Mouse (Mus musculus) MN1 (cell line): ENCODE results near the gene Spcs3.

Experiments
- DNase-seq: peaks from one replicate; pipeline ENCODE4 v3.0.0-alpha.2; 2016; ENCODE audit warnings: low spot score

Gene Spcs3

DNA sequence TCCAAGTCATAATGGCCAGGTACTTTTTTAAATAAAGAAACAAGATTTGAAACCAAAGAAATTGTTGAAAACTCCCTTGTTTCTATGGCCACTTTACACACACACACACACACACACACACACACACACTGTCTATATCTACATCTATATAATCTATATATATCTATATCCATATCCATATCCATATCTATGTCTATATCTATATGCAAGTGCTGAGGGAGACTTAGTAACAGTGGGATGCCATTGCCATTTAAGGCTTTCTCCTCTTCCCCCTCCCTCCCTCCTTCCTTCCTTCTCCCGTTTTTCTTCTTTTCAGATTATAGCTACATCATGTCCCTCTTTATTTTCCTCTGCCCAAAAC, 21.7 kb downstream of the Spcs3 start:
- DNase-seq = no peak

- DNase-seq = peak; percentile 84
Observed at GRCm38 (mm10) chr8:54507428-54508095, 22.2 kb downstream of the Spcs3 start.

- no peak for DNase-seq
Observed at GRCm38 (mm10) chr8:54505060-54505459, 24.7 kb downstream of the Spcs3 start.

GRCm38 (mm10) chr8:54503104-54503503, 26.7 kb downstream of the Spcs3 start:
- no peak for DNase-seq

DNA sequence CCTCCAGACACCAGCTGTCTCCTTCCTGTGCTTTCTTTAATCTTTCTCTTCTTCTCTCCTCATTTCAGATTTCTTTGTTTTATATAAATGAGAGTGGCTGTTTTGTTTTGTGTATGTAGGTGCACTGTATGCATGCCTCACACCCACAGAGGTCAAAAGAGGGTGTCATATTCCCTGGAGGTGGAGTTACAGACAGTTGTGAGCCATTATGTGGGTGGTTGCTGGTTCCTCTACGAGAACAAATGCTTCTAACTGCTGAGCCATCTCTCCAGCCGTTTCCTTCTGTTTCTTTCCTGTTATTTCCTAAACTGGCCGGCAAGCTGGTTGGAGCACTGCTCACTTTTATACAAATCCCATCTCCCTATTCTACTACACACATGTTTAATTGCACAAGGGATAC, 35.9 kb downstream of the Spcs3 start:
- no peak for DNase-seq

DNA sequence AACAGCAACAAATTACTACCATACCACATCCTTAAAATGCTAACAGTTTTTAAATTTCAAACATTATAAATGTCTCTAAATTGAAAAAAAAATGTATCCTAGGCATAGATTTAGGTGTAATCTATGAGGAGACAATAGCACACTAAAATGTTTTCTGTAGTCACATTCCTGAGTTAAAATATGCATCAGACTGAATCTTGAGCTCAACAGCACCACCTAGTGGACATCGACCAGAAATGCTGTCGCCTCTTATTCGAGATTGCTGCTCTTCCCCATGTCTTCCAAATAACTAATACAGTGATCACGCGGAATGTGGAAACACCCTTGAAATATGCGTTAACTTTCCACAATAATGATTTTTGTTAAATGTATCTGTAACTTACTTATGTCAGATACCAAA, 36.7 kb downstream of the Spcs3 start:
- peak; percentile 77 for DNase-seq

DNA sequence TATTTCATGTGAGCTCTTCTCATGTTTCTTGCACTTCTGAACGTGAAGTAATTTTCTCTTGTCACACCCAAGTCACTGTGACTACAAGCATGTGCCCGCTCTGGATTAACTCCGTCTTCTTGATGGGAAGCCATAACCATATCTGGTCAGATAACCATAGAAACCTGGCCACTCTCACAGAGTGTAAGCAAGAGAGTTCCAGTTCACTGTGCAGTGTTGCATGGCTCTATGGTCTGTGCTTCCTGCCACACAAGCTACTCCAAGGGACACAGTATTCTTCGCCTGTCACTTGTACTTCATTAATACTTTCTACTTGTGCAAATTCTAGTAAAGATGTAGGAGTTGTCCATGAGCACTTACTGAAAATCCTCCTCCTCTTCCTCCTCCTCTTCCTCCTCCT, 37.9 kb downstream of the Spcs3 start:
- no peak for DNase-seq

DNA sequence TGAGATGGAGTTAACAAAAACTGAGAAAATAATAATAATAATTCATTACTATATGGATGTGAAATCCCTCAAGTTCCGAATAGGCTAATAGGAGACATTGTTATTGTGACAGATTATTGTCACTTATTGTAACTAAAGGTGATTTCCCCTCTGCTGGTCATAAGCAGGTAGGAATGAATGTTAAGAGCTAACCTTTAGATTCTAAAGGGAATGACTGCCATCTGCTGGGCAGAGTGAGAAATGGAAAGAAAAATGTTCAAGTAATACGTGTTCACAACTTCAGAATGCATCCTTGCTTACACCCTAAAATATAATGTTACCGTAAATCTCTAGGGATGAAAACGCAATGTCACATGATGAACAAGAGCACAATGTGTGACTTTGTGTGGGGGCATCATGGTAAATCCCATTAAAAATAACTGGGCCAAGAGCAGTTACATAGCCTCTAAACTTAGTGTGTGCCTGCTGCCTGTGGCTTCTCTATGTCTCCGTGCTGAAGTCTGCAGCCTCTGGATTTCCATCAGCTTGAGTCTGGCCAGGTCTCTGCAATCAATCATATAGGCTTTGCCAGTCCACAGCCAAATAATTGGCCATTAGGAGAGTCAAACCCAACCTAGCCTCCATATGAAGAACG, 38.6 kb downstream of the Spcs3 start:
- peak; percentile 78 for DNase-seq

DNA sequence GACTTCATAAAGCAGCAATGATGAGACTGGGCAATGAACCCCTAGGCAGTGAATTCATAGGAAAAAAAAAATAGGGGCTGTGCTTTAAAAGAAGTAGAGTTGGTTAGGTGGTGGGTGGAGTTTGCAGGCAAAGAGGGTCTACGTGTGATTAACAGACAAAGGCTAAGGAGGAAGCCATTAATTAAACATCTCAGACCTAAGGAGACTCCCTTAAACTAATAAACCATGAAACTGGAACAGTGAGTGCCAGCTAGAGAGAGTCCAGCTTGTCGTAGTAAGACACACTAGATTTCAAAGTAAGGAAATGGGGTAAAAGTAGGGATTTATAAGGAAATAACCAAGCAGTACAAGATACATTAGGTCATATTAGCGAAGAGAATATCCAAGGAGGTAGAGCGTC, 41.4 kb downstream of the Spcs3 start:
- DNase-seq = no peak

DNA sequence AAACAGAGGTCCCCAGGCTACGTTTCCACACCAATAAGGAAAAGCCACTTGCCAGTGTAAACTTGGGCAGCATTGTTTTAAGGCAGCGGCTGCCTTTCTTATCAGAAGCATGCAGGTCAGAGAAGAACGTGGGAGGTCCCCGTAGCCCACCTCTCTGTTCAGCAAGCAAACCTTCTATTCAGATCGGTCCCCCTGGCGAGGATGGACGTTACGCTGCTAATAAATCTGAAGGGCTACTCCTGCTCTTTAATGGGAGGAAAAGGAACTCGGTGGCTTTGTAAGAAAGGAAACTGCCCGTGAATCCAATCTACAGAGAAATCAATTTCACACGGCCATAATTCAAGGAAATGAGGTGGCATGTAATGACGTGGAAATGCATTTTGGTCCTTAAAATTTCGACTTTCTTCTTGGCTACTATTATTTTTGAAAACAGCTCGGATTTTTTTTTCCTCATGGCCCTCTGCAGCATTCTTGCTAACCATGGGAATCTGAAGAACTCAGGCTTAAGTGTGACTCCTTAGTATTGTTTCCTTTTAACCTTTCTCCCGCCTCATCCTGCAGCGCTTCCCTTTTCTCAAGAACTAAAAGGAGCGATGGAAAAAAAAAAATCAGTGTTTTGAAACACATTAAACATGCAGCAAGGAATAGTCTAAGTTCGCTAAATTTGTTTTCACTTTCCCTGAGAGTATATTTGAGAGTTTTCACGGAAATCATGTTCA, 43.1 kb downstream of the Spcs3 start:
- no peak for DNase-seq
